Mouse (Mus musculus) T-cell, adult 2 months (primary cell): ENCODE results near the gene Ppp2r2c.
"Not testable (repeated sequence)": the region's sequence is repeated elsewhere in the genome, so short reads cannot be mapped to it uniquely, and the experiment has no call there.

ENCODE experiments used
- DNase-seq: peaks from one replicate; pipeline ENCODE4 v3.0.0; 2022; ENCODE audit warnings: low spot score

Gene Ppp2r2c

GRCm38 (mm10) chr5:36929376-36929775 is 61.1 kb downstream of the Ppp2r2c start:
- DNase-seq, result no peak

GRCm38 (mm10) chr5:36933383-36933782 is 65.1 kb downstream of the Ppp2r2c start:
- DNase-seq, result no peak

- DNase-seq, result no peak
Measured at GRCm38 (mm10) chr5:36935486-36936473, 67.5 kb downstream of the Ppp2r2c start.

GRCm38 (mm10) chr5:36936548-36936947 is 68.2 kb downstream of the Ppp2r2c start:
- no peak for DNase-seq

- DNase-seq, result no peak
Measured at GRCm38 (mm10) chr5:36938021-36938420, 69.7 kb downstream of the Ppp2r2c start.

GRCm38 (mm10) chr5:36938991-36939390 is 70.7 kb downstream of the Ppp2r2c start:
- DNase-seq, result not testable (repeated sequence)

- no peak for DNase-seq
Measured at GRCm38 (mm10) chr5:36942446-36942845, 74.1 kb downstream of the Ppp2r2c start.

- DNase-seq, result no peak
Measured at GRCm38 (mm10) chr5:36944552-36944951, 76.2 kb downstream of the Ppp2r2c start.

- DNase-seq, result no peak
Measured at GRCm38 (mm10) chr5:36945102-36945701, 76.9 kb downstream of the Ppp2r2c start.

GRCm38 (mm10) chr5:36945713-36946112 is 77.4 kb downstream of the Ppp2r2c start:
- DNase-seq, result no peak

GRCm38 (mm10) chr5:36946445-36946844 is 78.1 kb downstream of the Ppp2r2c start:
- DNase-seq, result peak; percentile 38

- DNase-seq, result peak; percentile 62
Measured at GRCm38 (mm10) chr5:36948831-36949230, 80.5 kb downstream of the Ppp2r2c start.

- no peak for DNase-seq
Measured at GRCm38 (mm10) chr5:36950871-36951270, 82.6 kb downstream of the Ppp2r2c start.

- no peak for DNase-seq
Measured at GRCm38 (mm10) chr5:36952311-36952710, 84.0 kb downstream of the Ppp2r2c start.

- peak; percentile 28 for DNase-seq
Measured at GRCm38 (mm10) chr5:36955366-36955765, 87.1 kb downstream of the Ppp2r2c start.

GRCm38 (mm10) chr5:36958837-36959236 is 90.5 kb downstream of the Ppp2r2c start:
- DNase-seq, result peak; percentile 55

GRCm38 (mm10) chr5:36960501-36960900 is 92.2 kb downstream of the Ppp2r2c start:
- DNase-seq, result no peak

- no peak for DNase-seq
Measured at GRCm38 (mm10) chr5:36971587-36971986, 103.3 kb downstream of the Ppp2r2c start.

- no peak for DNase-seq
Measured at GRCm38 (mm10) chr5:36975336-36975735, 107.0 kb downstream of the Ppp2r2c start.

GRCm38 (mm10) chr5:36977809-36978208 is 109.5 kb downstream of the Ppp2r2c start:
- DNase-seq, result no peak

- DNase-seq, result no peak
Measured at GRCm38 (mm10) chr5:36979001-36979400, 110.7 kb downstream of the Ppp2r2c start.

GRCm38 (mm10) chr5:36979631-36980030 is 111.3 kb downstream of the Ppp2r2c start:
- no peak for DNase-seq

- no peak for DNase-seq
Measured at GRCm38 (mm10) chr5:36982271-36982670, 114.0 kb downstream of the Ppp2r2c start.
